Comparison of ENCODE assay signal across 33 mouse cellular contexts in genomic region chr1:72426456-72426855, GRCm38 (mm10).
"Had no signal": no experiment of that assay in that cellular context is flagged by ENCODE, and none has a peak within 500 bp of the region (broad histone marks: within the 10 kb centered on the region; RNA-seq: fewer than 3 reads in every experiment).

No protein-coding gene starts in this region.

- H3K9ac ChIP-seq: limb, embryonic 12.5 days; limb, embryonic 13.5 days; limb, embryonic 15.5 days; liver, embryonic 12.5 days; liver, embryonic 13.5 days; liver, embryonic 14.5 days; liver, embryonic 15.5 days; liver, postnatal 0 days; lung, embryonic 14.5 days; lung, embryonic 15.5 days; midbrain, embryonic 12.5 days; midbrain, embryonic 13.5 days; midbrain, embryonic 15.5 days; neural tube, embryonic 12.5 days; neural tube, embryonic 13.5 days had no signal

- DNase-seq: left cerebral cortex, postnatal 4 days; liver; liver, embryonic 13.5 days; liver, postnatal 0 days; lung, adult 18-20 months; lung, adult 2 months; lung, embryonic 14.5 days; lung, postnatal 10 days; lung, postnatal 14 days; lung, postnatal 36 days; lung, postnatal 4 days; midbrain, embryonic 14.5 days had no signal

- H3K4me2 ChIP-seq: limb, embryonic 12.5 days; limb, embryonic 13.5 days; limb, embryonic 15.5 days; liver, embryonic 11.5 days; liver, embryonic 12.5 days; liver, embryonic 13.5 days; liver, embryonic 15.5 days; lung, embryonic 14.5 days; lung, embryonic 15.5 days; midbrain, embryonic 11.5 days; midbrain, embryonic 12.5 days; midbrain, embryonic 13.5 days; midbrain, embryonic 15.5 days; neural tube, embryonic 12.5 days; neural tube, embryonic 13.5 days had no signal

- H3K36me3 ChIP-seq: limb, embryonic 10.5 days; limb, embryonic 12.5 days; limb, embryonic 13.5 days; limb, embryonic 15.5 days; liver, embryonic 12.5 days; liver, embryonic 13.5 days; liver, embryonic 15.5 days; lung, embryonic 15.5 days; midbrain, embryonic 10.5 days; midbrain, embryonic 12.5 days; midbrain, embryonic 13.5 days; midbrain, embryonic 15.5 days had no signal

- H3K9me3 ChIP-seq: limb, embryonic 10.5 days; limb, embryonic 12.5 days; limb, embryonic 13.5 days; limb, embryonic 15.5 days; liver, embryonic 12.5 days; liver, embryonic 13.5 days; liver, embryonic 15.5 days; lung, embryonic 15.5 days; megakaryocyte, embryonic 14.5 days; midbrain, embryonic 10.5 days; midbrain, embryonic 12.5 days; midbrain, embryonic 13.5 days; midbrain, embryonic 15.5 days; neural tube, embryonic 12.5 days; neural tube, embryonic 13.5 days had no signal

- ATAC-seq: liver, embryonic 12.5 days; liver, postnatal 0 days; lung, postnatal 0 days; midbrain, embryonic 13.5 days; midbrain, embryonic 15.5 days; midbrain, embryonic 16.5 days had no signal

- H3K27ac ChIP-seq: limb, embryonic 10.5 days; limb, embryonic 12.5 days; limb, embryonic 13.5 days; limb, embryonic 15.5 days; liver, embryonic 12.5 days; liver, embryonic 13.5 days; liver, embryonic 14.5 days; liver, embryonic 15.5 days; lung, embryonic 15.5 days; macrophage; midbrain, embryonic 10.5 days; midbrain, embryonic 12.5 days; midbrain, embryonic 13.5 days; midbrain, embryonic 15.5 days; neural tube, embryonic 12.5 days; neural tube, embryonic 13.5 days had no signal

- H3K4me3 ChIP-seq: limb, embryonic 10.5 days; limb, embryonic 12.5 days; limb, embryonic 13.5 days; limb, embryonic 15.5 days; liver, embryonic 12.5 days; liver, embryonic 13.5 days; liver, embryonic 15.5 days; lung, embryonic 15.5 days; megakaryocyte, embryonic 14.5 days; midbrain, embryonic 10.5 days; midbrain, embryonic 12.5 days; midbrain, embryonic 13.5 days; midbrain, embryonic 15.5 days; myocyte; neural tube, embryonic 12.5 days; neural tube, embryonic 13.5 days had no signal

- H3K27me3 ChIP-seq: limb, embryonic 12.5 days; limb, embryonic 13.5 days; limb, embryonic 15.5 days; liver, embryonic 12.5 days; liver, embryonic 13.5 days; liver, embryonic 15.5 days; lung, embryonic 15.5 days; megakaryocyte, embryonic 14.5 days; midbrain, embryonic 12.5 days; midbrain, embryonic 13.5 days; midbrain, embryonic 15.5 days; neural tube, embryonic 12.5 days; neural tube, embryonic 13.5 days had no signal

- H3K4me1 ChIP-seq: limb, embryonic 10.5 days; limb, embryonic 12.5 days; limb, embryonic 13.5 days; limb, embryonic 15.5 days; liver, embryonic 12.5 days; liver, embryonic 13.5 days; liver, embryonic 15.5 days; lung, embryonic 15.5 days; megakaryocyte, embryonic 14.5 days; midbrain, embryonic 10.5 days; midbrain, embryonic 12.5 days; midbrain, embryonic 13.5 days; midbrain, embryonic 15.5 days; neural tube, embryonic 12.5 days; neural tube, embryonic 13.5 days had no signal
